Comparison of ENCODE assay signal across 8 mouse cellular contexts in genomic region chr13:71008216-71008615, GRCm38 (mm10).
A peak's percentile ranks its signal among the peaks of the same experiment; 100 is the strongest.
DNase-seq lines count a peak whose midpoint lies in the region; ATAC-seq and TF ChIP-seq lines count a peak whose summit lies in the region.
"Had no signal": no experiment of that assay in that cellular context is flagged by ENCODE, and none has a peak within 500 bp of the region (broad histone marks: within the 10 kb centered on the region; RNA-seq: fewer than 3 reads in every experiment).

No protein-coding gene starts in this region.

- ATAC-seq in kidney, embryonic 15.5 days (replicated peaks; ENCODE audit: low FRiP score) = no peak

- peak; percentile 8 for DNase-seq in kidney, adult 18-20 months
- peak; percentile 80 for DNase-seq in NIH3T3 (ENCODE audit: low read depth)
- DNase-seq in hindlimb bud, embryonic 11.5 days (ENCODE audit: extremely low spot score, low read depth, low spot score) = peak; percentile 24
- DNase-seq in retina, postnatal 7 days (ENCODE audit: low read depth, low spot score) = peak; percentile 64
- no peak for DNase-seq in spleen, adult 12 weeks (ENCODE audit: low spot score)

- no peaks in the 10 kb centered on the region; the same call in 1 of the 2 replicates for H3K27me3 ChIP-seq in kidney, embryonic 15.5 days
- no peaks in the 10 kb centered on the region for H3K27me3 ChIP-seq in E14TG2a.4 (ENCODE audit: insufficient read depth, low read length)

- WGBS in kidney, embryonic 15.5 days = 24% methylated on average over 3 of the region's 3 CpGs

- no peak overlapping the region for H3K4me3 ChIP-seq in kidney, embryonic 15.5 days (replicated peaks)
- no peak overlapping the region for H3K4me3 ChIP-seq in E14TG2a.4 (replicated peaks; ENCODE audit: low read length)
- H3K4me3 ChIP-seq: embryonic facial prominence, embryonic 12.5 days had no signal

- no peak overlapping the region for H3K27ac ChIP-seq in kidney, embryonic 15.5 days
- H3K27ac ChIP-seq: embryonic facial prominence, embryonic 12.5 days had no signal

- no peaks in the 10 kb centered on the region for H3K4me1 ChIP-seq in kidney, embryonic 15.5 days
- H3K4me1 ChIP-seq in E14TG2a.4 (replicated peaks; ENCODE audit: low read depth, low read length) = no peaks in the 10 kb centered on the region
- H3K4me1 ChIP-seq: embryonic facial prominence, embryonic 12.5 days had no signal

- H3K9me3 ChIP-seq in kidney, embryonic 15.5 days (replicated peaks) = no peaks in the 10 kb centered on the region
- H3K9me3 ChIP-seq in E14TG2a.4 (ENCODE audit: low read length) = no peaks in the 10 kb centered on the region
- H3K9me3 ChIP-seq: embryonic facial prominence, embryonic 12.5 days had no signal

- no peak overlapping the region for H3K4me2 ChIP-seq in kidney, embryonic 15.5 days
- H3K4me2 ChIP-seq: embryonic facial prominence, embryonic 12.5 days had no signal

- no peaks in the 10 kb centered on the region for H3K36me3 ChIP-seq in kidney, embryonic 15.5 days
- no peaks in the 10 kb centered on the region for H3K36me3 ChIP-seq in E14TG2a.4 (ENCODE audit: insufficient read depth, low read length)
- H3K36me3 ChIP-seq: embryonic facial prominence, embryonic 12.5 days had no signal

- no peak overlapping the region for H3K9ac ChIP-seq in kidney, embryonic 15.5 days
- H3K9ac ChIP-seq: embryonic facial prominence, embryonic 12.5 days had no signal

- TF ChIP-seq CTCF in E14TG2a.4 (conservative IDR thresholded peaks at IDR 0.05; ENCODE audit: low read length) = peak; percentile 28; the same call in 1 of the 2 replicates
